Mouse (Mus musculus): ENCODE measurements around the gene Tnfrsf22. TPM values are rescaled to one million over a fixed set of nuclear protein-coding genes. Genes with fewer than 3 reads are reported as not detected.

Gene Tnfrsf22
- total RNA-seq, 2 experiments from 2014 or later: 1.7 TPM; not detected in 1

DNA sequence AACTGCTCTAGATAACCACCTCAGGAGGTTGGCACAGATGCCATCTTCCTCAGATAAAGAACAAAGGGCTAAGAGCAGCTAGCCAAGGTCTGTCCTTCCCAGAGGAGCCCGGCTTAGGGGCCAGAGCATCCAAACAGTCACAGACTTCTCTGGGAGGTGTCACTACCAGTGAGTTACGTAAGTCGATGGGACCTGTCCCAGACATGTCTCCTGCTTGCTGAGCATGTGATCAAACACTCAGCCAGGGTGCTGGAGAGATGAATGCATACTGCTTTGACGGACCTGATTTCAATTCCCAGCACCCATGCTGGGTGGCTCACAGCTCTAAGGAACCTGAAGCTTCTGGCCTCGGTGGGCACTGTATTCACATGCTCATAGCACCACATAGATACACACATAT, 61.9 kb downstream of the Tnfrsf22 start:
- no peak for ATAC-seq (replicated peaks; ENCODE audit: low FRiP score, poor library complexity, severe bottlenecking)

Other genes with a start within 250 kb of the Tnfrsf22 start
- gene Cdkn1c, start 188.6 kb downstream of the Tnfrsf22 start, total RNA-seq (2015; ENCODE audit: low replicate concordance): 14.8 TPM in 1 of 2 replicates, not detected in the other
- gene Cdkn1c, start 188.6 kb downstream of the Tnfrsf22 start, total RNA-seq (2017; ENCODE audit: low replicate concordance): not detected in 2 replicates
- gene Slc22a18, start 175.9 kb downstream of the Tnfrsf22 start, total RNA-seq (2015; ENCODE audit: low replicate concordance): not detected in 2 replicates
- gene Slc22a18, start 175.9 kb downstream of the Tnfrsf22 start, total RNA-seq (2017; ENCODE audit: low replicate concordance): not detected in 2 replicates
- not detected in 2 replicates for gene Phlda2, start 146.5 kb downstream of the Tnfrsf22 start, total RNA-seq (2015; ENCODE audit: low replicate concordance)
- not detected in 2 replicates for gene Phlda2, start 146.5 kb downstream of the Tnfrsf22 start, total RNA-seq (2017; ENCODE audit: low replicate concordance)
- 114 and 120 TPM in 2 replicates for gene Nap1l4, start 100.6 kb downstream of the Tnfrsf22 start, total RNA-seq (2015; ENCODE audit: low replicate concordance)
- 158 and 165 TPM in 2 replicates for gene Nap1l4, start 100.6 kb downstream of the Tnfrsf22 start, total RNA-seq (2017; ENCODE audit: low replicate concordance)
- 139 and 184 TPM in 2 replicates for gene Cars, start 49.6 kb downstream of the Tnfrsf22 start, total RNA-seq (2015; ENCODE audit: low replicate concordance)
- 212 and 322 TPM in 2 replicates for gene Cars, start 49.6 kb downstream of the Tnfrsf22 start, total RNA-seq (2017; ENCODE audit: low replicate concordance)
- gene Tnfrsf26, start 20.9 kb downstream of the Tnfrsf22 start, total RNA-seq (2015; ENCODE audit: low replicate concordance): 5.0 and 5.9 TPM in 2 replicates
- gene Tnfrsf26, start 20.9 kb downstream of the Tnfrsf22 start, total RNA-seq (2017; ENCODE audit: low replicate concordance): 0.51 and 1.7 TPM in 2 replicates
- gene Tnfrsf23, start 36.2 kb upstream of the Tnfrsf22 start, total RNA-seq (2015; ENCODE audit: low replicate concordance): 2.5 TPM in 1 of 2 replicates, not detected in the other
- 0.30 TPM in 1 of 2 replicates, not detected in the other for gene Tnfrsf23, start 36.2 kb upstream of the Tnfrsf22 start, total RNA-seq (2017; ENCODE audit: low replicate concordance)
- gene Osbpl5, start 107.3 kb upstream of the Tnfrsf22 start, total RNA-seq (2015; ENCODE audit: low replicate concordance): 2.1 TPM in 1 of 2 replicates, not detected in the other
- 0.68 and 2.1 TPM in 2 replicates for gene Osbpl5, start 107.3 kb upstream of the Tnfrsf22 start, total RNA-seq (2017; ENCODE audit: low replicate concordance)
- gene Mrgprg, start 117.3 kb upstream of the Tnfrsf22 start, total RNA-seq (2015; ENCODE audit: low replicate concordance): not detected in 2 replicates
- gene Mrgprg, start 117.3 kb upstream of the Tnfrsf22 start, total RNA-seq (2017; ENCODE audit: low replicate concordance): not detected in 2 replicates
- gene Mrgpre, start 134.8 kb upstream of the Tnfrsf22 start, total RNA-seq (2015; ENCODE audit: low replicate concordance): 0.36 TPM in 1 of 2 replicates, not detected in the other
- 0.38 TPM in 1 of 2 replicates, not detected in the other for gene Mrgpre, start 134.8 kb upstream of the Tnfrsf22 start, total RNA-seq (2017; ENCODE audit: low replicate concordance)
- gene Nadsyn1, start 173.2 kb upstream of the Tnfrsf22 start, total RNA-seq (2015; ENCODE audit: low replicate concordance): 1.8 TPM in 1 of 2 replicates, not detected in the other
- gene Nadsyn1, start 173.2 kb upstream of the Tnfrsf22 start, total RNA-seq (2017; ENCODE audit: low replicate concordance): 6.6 and 11.2 TPM in 2 replicates
- gene Dhcr7, start 173.5 kb upstream of the Tnfrsf22 start, total RNA-seq (2015; ENCODE audit: low replicate concordance): 7.9 and 12.2 TPM in 2 replicates
- gene Dhcr7, start 173.5 kb upstream of the Tnfrsf22 start, total RNA-seq (2017; ENCODE audit: low replicate concordance): 1.0 and 1.8 TPM in 2 replicates
- not detected in 2 replicates for gene Gm498, start 217.2 kb upstream of the Tnfrsf22 start, total RNA-seq (2015; ENCODE audit: low replicate concordance)
- not detected in 2 replicates for gene Gm498, start 217.2 kb upstream of the Tnfrsf22 start, total RNA-seq (2017; ENCODE audit: low replicate concordance)